Mouse (Mus musculus) liver, embryonic 14.5 days (tissue): ENCODE data around the gene Ifne. TPM values are rescaled to one million over a fixed set of nuclear protein-coding genes. Genes with fewer than 3 reads are reported as not detected.

Source experiments
- ATAC-seq: fragments of 200-750 bp; cut with Nextera tagmentation; 2 replicates; pipeline ENCODE4 v1.8.0; 2017; ENCODE audit warnings: moderate number of reproducible peaks, mild to moderate bottlenecking, moderate library complexity; ENCODE audit not compliant: insufficient read depth
- DNase-seq, 3 experiments: peaks; one replicate each; pipeline ENCODE4 v3.0.0-alpha.2; 2012 to 2013; ENCODE audit warnings: low read depth in 3 of 3, low spot score in 3 of 3
- H3K27ac ChIP-seq: fragments of 300-500 bp; sonication (generic); 2 replicates; pipeline ENCODE4 v1.5.1; 2014; ENCODE audit warnings: moderate library complexity, mild to moderate bottlenecking, control low read depth, inconsistent platforms
- H3K27me3 ChIP-seq: fragments of 300-500 bp; sonication (generic); 2 replicates; pipeline ENCODE4 v1.6.1; 2014; ENCODE audit warnings: mild to moderate bottlenecking, low read length, moderate library complexity; ENCODE audit not compliant: control insufficient read depth, insufficient read depth
- H3K36me3 ChIP-seq: fragments of 300-500 bp; sonication (generic); replicated peaks from 2 replicates; pipeline ENCODE4 v1.6.1; 2014; ENCODE audit warnings: low read depth; ENCODE audit not compliant: control insufficient read depth, insufficient read depth
- H3K4me1 ChIP-seq, 2 experiments: fragments of 200-500 bp in 1 of 2; fragments of 300-500 bp in 1 of 2; sonication (generic) in 1 of 2; replicated peaks; 2 replicates each; pipeline ENCODE4 v1.6.1; 2012 to 2014; ENCODE audit warnings: antibody characterized with exemption in 1 of 2, inconsistent platforms in 1 of 2, low read length in 1 of 2; ENCODE audit not compliant: control insufficient read depth in 2 of 2, insufficient read depth in 2 of 2
- H3K4me2 ChIP-seq: fragments of 300-500 bp; sonication (generic); 2 replicates; pipeline ENCODE4 v1.6.1; 2014; ENCODE audit warnings: low read depth, mild to moderate bottlenecking, control low read depth, moderate library complexity
- H3K4me3 ChIP-seq, 2 experiments: fragments of 200-500 bp in 1 of 2; fragments of 300-500 bp in 1 of 2; sonication (generic) in 1 of 2; 2 replicates each; pipeline ENCODE4 v1.5.1; 2012 to 2014; ENCODE audit warnings: low read depth in 2 of 2, low read length in 2 of 2, mild to moderate bottlenecking in 2 of 2, control low read depth in 1 of 2, inconsistent platforms in 1 of 2, moderate library complexity in 1 of 2; ENCODE audit not compliant: insufficient read depth in 1 of 2
- H3K9ac ChIP-seq: fragments of 300-500 bp; sonication (generic); replicated peaks from 2 replicates; pipeline ENCODE4 v1.6.1; 2014; ENCODE audit warnings: mild to moderate bottlenecking, control low read depth, moderate library complexity
- H3K9me3 ChIP-seq: fragments of 300-500 bp; sonication (generic); 2 replicates; pipeline ENCODE4 v1.6.1; 2016; ENCODE audit warnings: low read length, mixed read lengths; ENCODE audit not compliant: control insufficient read depth
- CTCF ChIP-seq: IDR thresholded peaks from 2 replicates; pipeline ENCODE4 v1.5.1; 2016; ENCODE audit warnings: antibody characterized with exemption, low read depth, control low read depth
- EP300 ChIP-seq: IDR thresholded peaks from 2 replicates; pipeline ENCODE4 v1.6.1; 2016; ENCODE audit warnings: antibody characterized with exemption, low read depth
- WGBS: fragments of 180-500 bp; shearing (Covaris S2); extraction: QIAGEN DNeasy Blood & Tissue Kit; methylation state at CpG from one replicate; pipeline ENCODE4 v1.1.7; 2014; ENCODE audit not compliant: insufficient replicate concordance; 5-methylcytosine and 5-hydroxymethylcytosine counted together
- polyA plus RNA-seq, 2 experiments: library from polyadenylated mRNA; depleted of rRNA in 1 of 2; stranded (reverse) in 1 of 2; unstranded in 1 of 2; fragments of >200 nt; fragmentation: Nextera tagmentation in 1 of 2; extraction: Ambion mirVana in 1 of 2; gene quantifications; 2 replicates each; pipeline versions ENCODE4 v1.2.1 to v1.2.3; 2012 to 2014

Gene Ifne
- polyA plus RNA-seq (2012; rRNA removed) (not detected in 2 replicates), polyA plus RNA-seq (2014; fragmentation: Nextera tagmentation; extraction: Ambion mirVana) (not detected in 2 replicates)

- peaks cover 16 to 28% of the 10 kb centered on the region in 2 experiments for H3K4me1 ChIP-seq
- H3K9ac ChIP-seq = no peak within 1 kb of the TSS
- no peak within 1 kb of the TSS for H3K27ac ChIP-seq
- TF ChIP-seq EP300 = no peak
- TF ChIP-seq CTCF = no peak
- H3K9me3 ChIP-seq = no peaks in the 10 kb centered on the region
- H3K4me3 ChIP-seq = no peak within 1 kb of the TSS
- WGBS = 65% methylated on average over 8 of the region's 8 CpGs
- DNase-seq (no peak), ATAC-seq (no peak)
- no peaks in the 10 kb centered on the region for H3K36me3 ChIP-seq
- H3K27me3 ChIP-seq = no peaks in the 10 kb centered on the region
- H3K4me2 ChIP-seq = no peak within 1 kb of the TSS
These were observed at the start of gene Ifne for GRCm38 (mm10) chr4:88880101-88880500. Gene Ifne (minus strand): TSS chr4:88880201.

- H3K9me3 ChIP-seq = no peaks in the 10 kb centered on the region
- DNase-seq = no peak
- H3K27me3 ChIP-seq = no peaks in the 10 kb centered on the region
- H3K27ac ChIP-seq = no peak overlapping the region
- TF ChIP-seq EP300 (no peak), CTCF (no peak)
- ATAC-seq = no peak
- WGBS = 59% methylated on average over 4 of the region's 4 CpGs
- no peak overlapping the region for H3K9ac ChIP-seq
- no peaks in the 10 kb centered on the region for H3K4me1 ChIP-seq
- H3K36me3 ChIP-seq = no peaks in the 10 kb centered on the region
- no peak overlapping the region for H3K4me3 ChIP-seq
- H3K4me2 ChIP-seq = no peak overlapping the region
These were observed 48.5 kb upstream of the Ifne start for GRCm38 (mm10) chr4:88928341-88929102.

GRCm38 (mm10) chr4:88927850-88928249, 47.8 kb upstream of the Ifne start:
- no peak for ATAC-seq
- H3K36me3 ChIP-seq = no peaks in the 10 kb centered on the region
- TF ChIP-seq CTCF (no peak), EP300 (no peak)
- no peaks in the 10 kb centered on the region for H3K9me3 ChIP-seq
- no peaks in the 10 kb centered on the region for H3K4me1 ChIP-seq
- no peak overlapping the region for H3K4me2 ChIP-seq
- WGBS = 82% methylated on average over 2 of the region's 2 CpGs
- no peaks in the 10 kb centered on the region for H3K27me3 ChIP-seq
- no peak for DNase-seq
- no peak overlapping the region for H3K27ac ChIP-seq
- H3K4me3 ChIP-seq = no peak overlapping the region
- H3K9ac ChIP-seq = no peak overlapping the region

GRCm38 (mm10) chr4:88926637-88927036, 46.6 kb upstream of the Ifne start:
- ATAC-seq = no peak
- Histone ChIP-seq H3K36me3 (no peaks in the 10 kb centered on the region), H3K9me3 (no peaks in the 10 kb centered on the region), H3K27me3 (no peaks in the 10 kb centered on the region), H3K4me3 (no peak overlapping the region), H3K4me1 (no peaks in the 10 kb centered on the region), H3K9ac (no peak overlapping the region), H3K4me2 (no peak overlapping the region), H3K27ac (no peak overlapping the region)
- TF ChIP-seq CTCF = no peak
- TF ChIP-seq EP300 = no peak
- no peak for DNase-seq
- 89% methylated on average over 1 of the region's 1 CpGs for WGBS

- 81% methylated on average over 1 of the region's 1 CpGs for WGBS
- no peak overlapping the region for H3K27ac ChIP-seq
- no peak for DNase-seq
- no peaks in the 10 kb centered on the region for H3K4me1 ChIP-seq
- TF ChIP-seq CTCF = no peak
- TF ChIP-seq EP300 = no peak
- no peaks in the 10 kb centered on the region for H3K36me3 ChIP-seq
- no peak overlapping the region for H3K4me3 ChIP-seq
- H3K4me2 ChIP-seq = no peak overlapping the region
- no peak overlapping the region for H3K9ac ChIP-seq
- no peaks in the 10 kb centered on the region for H3K9me3 ChIP-seq
- ATAC-seq = no peak
- no peaks in the 10 kb centered on the region for H3K27me3 ChIP-seq
These were observed 46.1 kb upstream of the Ifne start for GRCm38 (mm10) chr4:88926082-88926481.
